Mouse (Mus musculus): ENCODE results near the gene Serpina6.

- TF ChIP-seq CTCF (IDR thresholded peaks at IDR 0.05; ENCODE audit: insufficient read depth, low read length): no peak
- TF ChIP-seq POLR2A (IDR thresholded peaks at IDR 0.05; ENCODE audit: borderline replicate concordance, extremely low read depth, low read depth, low read length): no peak
Observed at GRCm38 (mm10) chr12:103653836-103654235, 3.2 kb downstream of the Serpina6 start.

Measured in lung, adult 2 months (tissue).